Mouse (Mus musculus) megakaryocyte, embryonic 14.5 days (primary cell): Measurements from ENCODE around the gene Gm11011.

ENCODE experiments used
- FLI1 ChIP-seq: IDR thresholded peaks from 2 replicates; pipeline ENCODE4 v1.6.1; 2012; ENCODE audit warnings: low read length, inconsistent platforms, mixed read lengths
- GATA1 ChIP-seq: IDR thresholded peaks from 3 replicates; pipeline ENCODE4 v1.6.1; 2012; ENCODE audit warnings: mixed read lengths, low read length, inconsistent platforms, borderline replicate concordance

GRCm38 (mm10) chr2:169633491-169634289, 46.1 kb upstream of the Gm11011 start:
- TF ChIP-seq GATA1 (no peak), FLI1 (no peak)
